Mouse (Mus musculus) erythroblast, embryonic 14.5 days (primary cell): ENCODE results near the gene Gm17660. TPM values are rescaled to one million over a fixed set of nuclear protein-coding genes. Genes with fewer than 3 reads are reported as not detected.
A peak's percentile ranks its signal among the peaks of the same experiment; 100 is the strongest.

Experiments
- H3K27me3 ChIP-seq: 2 replicates; pipeline ENCODE4 v1.6.1; 2012; ENCODE audit warnings: inconsistent platforms; ENCODE audit not compliant: control insufficient read depth
- H3K36me3 ChIP-seq: 2 replicates; pipeline ENCODE4 v1.6.1; 2012; ENCODE audit warnings: mild to moderate bottlenecking, inconsistent platforms; ENCODE audit not compliant: control insufficient read depth
- H3K4me1 ChIP-seq: 2 replicates; pipeline ENCODE4 v1.6.1; 2012; ENCODE audit warnings: inconsistent platforms; ENCODE audit not compliant: control insufficient read depth
- H3K4me3 ChIP-seq: replicated peaks from 2 replicates; pipeline ENCODE3; 2012; ENCODE audit warnings: moderate library complexity, mild to moderate bottlenecking, inconsistent platforms
- H3K9me3 ChIP-seq: 2 replicates; pipeline ENCODE4 v1.6.1; 2012; ENCODE audit warnings: low read length, inconsistent platforms, mixed read lengths; ENCODE audit not compliant: control insufficient read depth
- GATA1 ChIP-seq: IDR thresholded peaks from 2 replicates; pipeline ENCODE4 v1.6.1; 2012; ENCODE audit warnings: low read length, inconsistent platforms, mixed read lengths
- TAL1 ChIP-seq: IDR thresholded peaks from 3 replicates; pipeline ENCODE4 v1.6.1; 2012; ENCODE audit warnings: low read length, inconsistent platforms, mixed read lengths
- polyA plus RNA-seq: library from polyadenylated mRNA; stranded (reverse); fragments of >175 nt; gene quantifications from 2 replicates; pipeline ENCODE4 v1.2.3, GENCODE M21; 2012

Gm17660 gene
- polyA plus RNA-seq, 1 experiment = not detected

GRCm38 (mm10) chr5:104068751-104069150, 8.7 kb downstream of the Gm17660 start:
- TF ChIP-seq TAL1 (no peak), GATA1 (no peak)
- Histone ChIP-seq H3K4me1 (peaks cover 17% of the 10 kb centered on the region), H3K9me3 (peaks cover 6% of the 10 kb centered on the region), H3K36me3 (peaks cover 16% of the 10 kb centered on the region), H3K27me3 (no peaks in the 10 kb centered on the region), H3K4me3 (no peak overlapping the region)

GRCm38 (mm10) chr5:104062773-104063551, 14.4 kb downstream of the Gm17660 start:
- H3K9me3 ChIP-seq = peaks cover 5% of the 10 kb centered on the region
- peak; percentile 77 for TF ChIP-seq GATA1
- peak; percentile 20; the same call in 1 of the 3 replicates for TF ChIP-seq TAL1
- peaks cover 74% of the 10 kb centered on the region for H3K36me3 ChIP-seq
- H3K4me3 ChIP-seq = peak overlapping the region; percentile 50
- no peaks in the 10 kb centered on the region for H3K27me3 ChIP-seq
- H3K4me1 ChIP-seq = peaks cover 57% of the 10 kb centered on the region

GRCm38 (mm10) chr5:104061936-104062772, 15.3 kb downstream of the Gm17660 start:
- H3K36me3 ChIP-seq = peaks cover 82% of the 10 kb centered on the region
- no peaks in the 10 kb centered on the region for H3K27me3 ChIP-seq
- peak overlapping the region; percentile 50 for H3K4me3 ChIP-seq
- peaks cover 65% of the 10 kb centered on the region for H3K4me1 ChIP-seq
- H3K9me3 ChIP-seq = peaks cover 5% of the 10 kb centered on the region
- TF ChIP-seq TAL1 (no peak), GATA1 (no peak)

- peaks cover 5% of the 10 kb centered on the region for H3K9me3 ChIP-seq
- no peaks in the 10 kb centered on the region for H3K27me3 ChIP-seq
- H3K36me3 ChIP-seq = peaks cover 98% of the 10 kb centered on the region
- H3K4me1 ChIP-seq = peaks cover 81% of the 10 kb centered on the region
- H3K4me3 ChIP-seq = no peak overlapping the region
- TF ChIP-seq TAL1 = no peak
- no peak for TF ChIP-seq GATA1
These were observed 17.0 kb downstream of the Gm17660 start for GRCm38 (mm10) chr5:104060429-104060828.

GRCm38 (mm10) chr5:104059628-104060027, 17.8 kb downstream of the Gm17660 start:
- Histone ChIP-seq H3K9me3 (peaks cover 2% of the 10 kb centered on the region), H3K36me3 (peaks cover 97% of the 10 kb centered on the region), H3K4me3 (no peak overlapping the region), H3K27me3 (no peaks in the 10 kb centered on the region), H3K4me1 (peaks cover 89% of the 10 kb centered on the region)
- TF ChIP-seq TAL1 (no peak), GATA1 (no peak)

GRCm38 (mm10) chr5:104058021-104058420, 19.4 kb downstream of the Gm17660 start:
- TF ChIP-seq TAL1 (no peak), GATA1 (no peak)

GRCm38 (mm10) chr5:104056295-104056694, 21.1 kb downstream of the Gm17660 start:
- Histone ChIP-seq H3K4me3 (no peak overlapping the region), H3K36me3 (peaks cover 96% of the 10 kb centered on the region), H3K9me3 (no peaks in the 10 kb centered on the region; the same call in 1 of the 2 replicates), H3K27me3 (no peaks in the 10 kb centered on the region), H3K4me1 (peaks cover 86% of the 10 kb centered on the region)
- TF ChIP-seq GATA1 (no peak), TAL1 (no peak)

More at GRCm38 (mm10) chr5:104058021-104058420, 19.4 kb downstream of the Gm17660 start:
- peaks cover 93% of the 10 kb centered on the region for H3K4me1 ChIP-seq
- H3K36me3 ChIP-seq = peaks cover 96% of the 10 kb centered on the region
- peaks cover 2% of the 10 kb centered on the region for H3K9me3 ChIP-seq
- no peak overlapping the region for H3K4me3 ChIP-seq
- H3K27me3 ChIP-seq = no peaks in the 10 kb centered on the region

- peaks cover 96% of the 10 kb centered on the region for H3K36me3 ChIP-seq
- H3K27me3 ChIP-seq = no peaks in the 10 kb centered on the region
- H3K4me3 ChIP-seq = no peak overlapping the region
- TF ChIP-seq GATA1 = no peak
- peaks cover 82% of the 10 kb centered on the region for H3K4me1 ChIP-seq
- no peaks in the 10 kb centered on the region for H3K9me3 ChIP-seq
These were observed 21.6 kb downstream of the Gm17660 start for GRCm38 (mm10) chr5:104055816-104056215.

- TF ChIP-seq TAL1 = peak; percentile 46
- peak; percentile 76 for TF ChIP-seq GATA1
- Histone ChIP-seq H3K27me3 (no peaks in the 10 kb centered on the region), H3K4me1 (peaks cover 80% of the 10 kb centered on the region), H3K4me3 (peak overlapping the region; percentile 41), H3K36me3 (peaks cover 96% of the 10 kb centered on the region), H3K9me3 (no peaks in the 10 kb centered on the region)
These were observed 22.5 kb downstream of the Gm17660 start for GRCm38 (mm10) chr5:104054938-104055337.
